Mouse (Mus musculus) midbrain, embryonic 11.5 days (tissue): ENCODE data around the gene Fam198b. TPM values are rescaled to one million over a fixed set of nuclear protein-coding genes. Genes with fewer than 3 reads are reported as not detected.
"Not testable (repeated sequence)": the region's sequence is repeated elsewhere in the genome, so short reads cannot be mapped to it uniquely, and the experiment has no call there.

Experiments
- ATAC-seq: fragments of 200-750 bp; cut with Nextera tagmentation; 2 replicates; pipeline ENCODE4 v1.8.0; 2017; ENCODE audit warnings: moderate TSS enrichment, moderate library complexity; ENCODE audit not compliant: low FRiP score
- DNase-seq: peaks from one replicate; pipeline ENCODE4 v3.0.0; 2015; ENCODE audit warnings: low spot score; ENCODE audit errors: missing footprints
- H3K27ac ChIP-seq: fragments of 300-500 bp; sonication (generic); 2 replicates; pipeline ENCODE4 v1.5.1; 2014; ENCODE audit warnings: low read depth, low read length
- H3K27me3 ChIP-seq: fragments of 300-500 bp; sonication (generic); 2 replicates; pipeline ENCODE4 v1.6.1; 2014; ENCODE audit warnings: mild to moderate bottlenecking, low read length, moderate library complexity, mixed read lengths; ENCODE audit not compliant: control insufficient read depth, insufficient read depth
- H3K36me3 ChIP-seq: fragments of 300-500 bp; sonication (generic); 2 replicates; pipeline ENCODE4 v1.6.1; 2014; ENCODE audit warnings: mild to moderate bottlenecking, low read length, moderate library complexity, mixed read lengths; ENCODE audit not compliant: control insufficient read depth, insufficient read depth
- H3K4me1 ChIP-seq: fragments of 300-500 bp; sonication (generic); 2 replicates; pipeline ENCODE4 v1.6.1; 2014; ENCODE audit warnings: low read length; ENCODE audit not compliant: control insufficient read depth, insufficient read depth
- H3K4me2 ChIP-seq: fragments of 300-500 bp; sonication (generic); 2 replicates; pipeline ENCODE4 v1.6.1; 2014; ENCODE audit warnings: mild to moderate bottlenecking, moderate library complexity
- H3K4me3 ChIP-seq: fragments of 300-500 bp; sonication (generic); 2 replicates; pipeline ENCODE4 v1.5.1; 2014; ENCODE audit warnings: low read depth, low read length
- H3K9ac ChIP-seq: fragments of 300-500 bp; sonication (generic); 2 replicates; pipeline ENCODE4 v1.6.1; 2014; ENCODE audit warnings: low read length
- H3K9me3 ChIP-seq: fragments of 300-500 bp; sonication (generic); 2 replicates; pipeline ENCODE4 v1.6.1; 2016; ENCODE audit warnings: low read length; ENCODE audit not compliant: control insufficient read depth
- WGBS: fragments of 180-500 bp; shearing (Covaris S2); extraction: QIAGEN DNeasy Blood & Tissue Kit; methylation state at CpG from one replicate; pipeline ENCODE4 v1.1.7; 2014; 5-methylcytosine and 5-hydroxymethylcytosine counted together
- polyA plus RNA-seq: library from polyadenylated mRNA; unstranded; fragments of >200 nt; fragmentation: Nextera tagmentation; extraction: Ambion mirVana; gene quantifications from 2 replicates; pipeline ENCODE4 v1.2.1, GENCODE M21; 2014

Gene Fam198b
- polyA plus RNA-seq, 1 experiment from 2014 or later, result 0.77 TPM

GRCm38 (mm10) chr3:79956792-79957191 is 72.5 kb downstream of the Fam198b start:
- H3K4me2 ChIP-seq, result no peak overlapping the region
- no peak overlapping the region for H3K4me3 ChIP-seq
- H3K36me3 ChIP-seq, result no peaks in the 10 kb centered on the region
- no peak for ATAC-seq
- H3K4me1 ChIP-seq, result peaks cover 7% of the 10 kb centered on the region
- H3K27ac ChIP-seq, result no peak overlapping the region
- H3K9ac ChIP-seq, result no peak overlapping the region
- no peak for DNase-seq
- H3K27me3 ChIP-seq, result no peaks in the 10 kb centered on the region
- no peaks in the 10 kb centered on the region for H3K9me3 ChIP-seq

DNA sequence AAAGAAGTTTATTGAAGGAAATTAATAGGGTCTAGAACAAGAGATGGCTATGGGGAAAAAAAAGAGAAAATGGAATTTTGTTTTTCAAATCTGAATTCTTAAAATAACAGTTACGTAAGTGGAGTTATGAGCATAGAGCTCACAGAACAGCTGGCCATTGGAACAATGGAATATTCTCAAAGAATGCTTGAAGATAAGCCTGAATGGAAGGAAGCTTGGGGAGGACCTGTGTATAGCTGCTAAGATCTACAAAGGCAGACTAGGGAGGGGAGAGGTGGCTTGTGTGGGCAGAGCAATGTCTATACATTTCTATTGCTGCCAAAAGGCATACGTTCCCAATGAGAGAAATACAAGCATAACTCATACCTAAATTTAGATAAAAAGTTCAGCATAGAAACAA is 73.4 kb downstream of the Fam198b start:
- ATAC-seq (no peak), DNase-seq (no peak)
- no peaks in the 10 kb centered on the region for H3K36me3 ChIP-seq
- 91% methylated on average over 2 of the region's 2 CpGs for WGBS
- H3K27me3 ChIP-seq, result no peaks in the 10 kb centered on the region
- H3K9me3 ChIP-seq, result no peaks in the 10 kb centered on the region
- no peak overlapping the region for H3K4me3 ChIP-seq
- peaks cover 7% of the 10 kb centered on the region for H3K4me1 ChIP-seq
- no peak overlapping the region for H3K4me2 ChIP-seq
- no peak overlapping the region for H3K27ac ChIP-seq
- no peak overlapping the region for H3K9ac ChIP-seq

DNA sequence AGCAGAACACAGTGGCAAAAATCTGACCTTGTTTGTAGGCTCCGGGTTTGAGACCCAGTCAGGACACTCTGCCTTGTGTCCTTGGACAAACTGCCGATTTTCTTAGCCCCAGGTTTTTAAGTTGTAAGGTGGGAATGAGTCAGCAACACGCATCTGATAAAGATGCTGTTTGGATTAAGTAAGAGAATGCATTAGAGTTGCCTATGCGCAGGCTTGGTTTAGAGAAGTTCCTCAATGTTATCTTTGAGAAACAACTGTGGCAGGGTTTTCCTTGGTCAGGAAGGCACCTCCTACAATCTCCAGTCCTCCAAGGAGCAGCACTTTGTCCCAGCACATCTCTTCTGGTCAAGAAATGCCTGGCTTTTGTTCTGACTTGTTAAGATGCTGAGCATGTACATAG is 82.4 kb downstream of the Fam198b start:
- 88% methylated on average over 4 of the region's 4 CpGs for WGBS
- Histone ChIP-seq H3K27ac (no peak overlapping the region), H3K9me3 (no peaks in the 10 kb centered on the region), H3K27me3 (no peaks in the 10 kb centered on the region), H3K4me1 (no peaks in the 10 kb centered on the region), H3K4me2 (no peak overlapping the region), H3K36me3 (no peaks in the 10 kb centered on the region), H3K9ac (no peak overlapping the region), H3K4me3 (no peak overlapping the region)
- ATAC-seq (no peak), DNase-seq (no peak)

GRCm38 (mm10) chr3:79967346-79967745 is 83.0 kb downstream of the Fam198b start:
- no peak for DNase-seq
- Histone ChIP-seq H3K27me3 (no peaks in the 10 kb centered on the region), H3K9me3 (no peaks in the 10 kb centered on the region), H3K4me3 (no peak overlapping the region), H3K27ac (no peak overlapping the region), H3K9ac (no peak overlapping the region), H3K36me3 (no peaks in the 10 kb centered on the region), H3K4me2 (no peak overlapping the region), H3K4me1 (no peaks in the 10 kb centered on the region)
- WGBS, result 60% methylated on average over 1 of the region's 1 CpGs
- no peak for ATAC-seq

DNA sequence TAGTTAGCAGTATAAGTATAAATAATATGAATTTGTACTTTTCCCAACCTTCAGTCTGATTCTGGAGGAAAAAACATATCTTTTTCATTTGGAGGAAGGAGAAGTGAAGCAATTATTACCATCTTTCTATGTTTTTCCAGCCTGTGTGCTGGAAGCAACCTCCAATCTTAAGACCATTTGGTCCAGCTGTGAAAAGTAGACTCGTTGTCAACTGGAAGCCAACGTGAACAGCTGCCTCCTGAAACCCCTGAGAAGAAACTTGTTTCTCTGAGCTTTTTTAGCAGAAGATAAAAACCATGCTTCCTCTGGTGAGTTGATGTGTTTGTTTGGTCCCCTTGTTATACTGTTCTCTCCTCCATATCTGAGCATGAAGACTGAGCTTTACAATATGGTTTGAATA is 84.1 kb downstream of the Fam198b start:
- Histone ChIP-seq H3K9me3 (no peaks in the 10 kb centered on the region), H3K27me3 (no peaks in the 10 kb centered on the region), H3K9ac (no peak overlapping the region), H3K4me3 (no peak overlapping the region), H3K4me1 (no peaks in the 10 kb centered on the region), H3K4me2 (no peak overlapping the region), H3K36me3 (no peaks in the 10 kb centered on the region), H3K27ac (no peak overlapping the region)
- DNase-seq (no peak), ATAC-seq (no peak)
- WGBS, result 72% methylated on average over 2 of the region's 2 CpGs

GRCm38 (mm10) chr3:79969536-79969935 is 85.2 kb downstream of the Fam198b start:
- H3K27ac ChIP-seq, H3K27me3 ChIP-seq, H3K36me3 ChIP-seq, ATAC-seq, H3K9me3 ChIP-seq, H3K4me1 ChIP-seq, H3K4me2 ChIP-seq, H3K4me3 ChIP-seq, H3K9ac ChIP-seq, DNase-seq: not testable (repeated sequence)
- 87% methylated on average over 3 of the region's 3 CpGs for WGBS

DNA sequence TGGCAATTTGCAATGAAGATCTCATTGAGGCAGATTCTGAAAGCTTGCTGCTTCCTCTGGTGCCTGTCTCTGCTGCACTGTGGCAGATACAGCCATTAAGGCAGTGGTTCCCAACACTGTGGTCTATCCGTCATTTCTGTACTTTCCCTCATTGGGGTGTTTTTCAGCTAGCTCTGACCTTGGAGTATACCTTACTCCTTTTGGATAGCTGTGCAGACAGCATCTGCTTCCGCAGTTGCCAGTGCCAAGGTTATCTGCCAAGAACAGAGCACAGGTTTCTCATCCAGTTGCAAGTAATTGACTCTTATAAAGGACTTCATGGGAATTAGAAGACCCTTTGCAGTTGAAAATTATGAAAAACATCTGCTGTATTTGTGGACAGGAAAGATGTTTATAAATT is 85.7 kb downstream of the Fam198b start:
- Histone ChIP-seq H3K4me3 (no peak overlapping the region), H3K4me1 (0 out of 2 replicates have a peak, but pooled peaks cover 2% of the 10 kb centered on the region), H3K9ac (no peak overlapping the region), H3K4me2 (no peak overlapping the region), H3K27me3 (no peaks in the 10 kb centered on the region), H3K36me3 (no peaks in the 10 kb centered on the region), H3K9me3 (no peaks in the 10 kb centered on the region), H3K27ac (no peak overlapping the region)
- DNase-seq (no peak), ATAC-seq (no peak)
- 87% methylated on average over 2 of the region's 2 CpGs for WGBS

GRCm38 (mm10) chr3:79970498-79970897 is 86.2 kb downstream of the Fam198b start:
- WGBS, result 88% methylated on average over 2 of the region's 2 CpGs
- no peaks in the 10 kb centered on the region for H3K27me3 ChIP-seq
- DNase-seq (no peak), ATAC-seq (no peak)
- no peak overlapping the region for H3K9ac ChIP-seq
- no peaks in the 10 kb centered on the region for H3K36me3 ChIP-seq
- no peaks in the 10 kb centered on the region for H3K9me3 ChIP-seq
- H3K27ac ChIP-seq, result no peak overlapping the region
- H3K4me1 ChIP-seq, result 0 out of 2 replicates have a peak, but pooled peaks cover 2% of the 10 kb centered on the region
- no peak overlapping the region for H3K4me2 ChIP-seq
- H3K4me3 ChIP-seq, result no peak overlapping the region

DNA sequence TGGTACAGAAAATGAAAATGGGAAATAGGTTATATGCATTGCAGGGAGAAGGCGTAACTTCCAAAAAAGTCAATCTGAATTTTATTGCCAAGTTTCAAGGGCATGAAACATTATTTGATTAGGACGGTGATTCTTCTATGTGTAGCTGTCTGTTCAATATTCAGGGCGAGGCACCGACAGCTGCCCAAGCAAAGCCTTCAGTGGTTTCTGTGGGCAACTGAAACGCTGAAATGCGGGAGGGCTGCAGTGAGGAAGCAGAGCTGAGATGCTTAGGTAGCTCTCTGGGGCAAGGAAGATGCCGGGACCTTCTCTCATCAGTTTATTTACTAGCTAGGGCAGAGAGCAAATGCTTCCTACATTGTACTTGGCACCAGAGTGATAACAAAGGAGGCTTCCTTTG is 87.2 kb downstream of the Fam198b start:
- no peak for DNase-seq
- Histone ChIP-seq H3K36me3 (no peaks in the 10 kb centered on the region), H3K4me3 (no peak overlapping the region), H3K9ac (no peak overlapping the region), H3K27me3 (no peaks in the 10 kb centered on the region), H3K9me3 (no peaks in the 10 kb centered on the region), H3K27ac (no peak overlapping the region), H3K4me1 (0 out of 2 replicates have a peak, but pooled peaks cover 2% of the 10 kb centered on the region), H3K4me2 (no peak overlapping the region)
- WGBS, result 82% methylated on average over 7 of the region's 7 CpGs
- ATAC-seq, result no peak

DNA sequence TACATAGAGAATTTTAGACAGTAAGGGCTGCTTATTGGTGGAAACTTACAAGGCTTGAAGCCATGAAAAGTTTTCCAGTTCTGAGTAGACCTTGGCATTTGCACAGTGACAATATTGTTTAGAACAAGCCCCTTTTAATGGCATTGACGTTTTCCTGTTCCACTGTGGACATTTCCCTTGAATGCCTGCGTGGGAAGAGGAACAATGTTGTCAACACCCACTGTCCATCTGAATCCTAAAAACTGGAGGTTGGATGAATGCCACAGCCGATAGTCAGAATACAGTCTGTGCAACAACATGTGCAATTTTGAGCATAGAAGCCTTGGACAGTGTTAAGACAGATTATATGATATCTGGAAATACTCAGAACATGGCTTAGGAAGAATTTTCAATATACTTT is 92.5 kb downstream of the Fam198b start:
- H3K9me3 ChIP-seq, result no peaks in the 10 kb centered on the region
- H3K4me3 ChIP-seq, result no peak overlapping the region
- H3K4me2 ChIP-seq, result no peak overlapping the region
- DNase-seq, result no peak
- ATAC-seq, result no peak
- H3K27me3 ChIP-seq, result no peaks in the 10 kb centered on the region
- H3K36me3 ChIP-seq, result no peaks in the 10 kb centered on the region
- 0 out of 2 replicates have a peak, but pooled peaks cover 2% of the 10 kb centered on the region for H3K4me1 ChIP-seq
- WGBS, result 85% methylated on average over 3 of the region's 3 CpGs
- no peak overlapping the region for H3K27ac ChIP-seq
- H3K9ac ChIP-seq, result no peak overlapping the region
